Mouse (Mus musculus) thymus, adult 2 months (tissue): ENCODE measurements around the gene Slc8a1.

Experiments used
- CTCF ChIP-seq: fragments of 200-500 bp; IDR thresholded peaks from 2 replicates; pipeline ENCODE4 v1.5.1; 2012; ENCODE audit warnings: mild to moderate bottlenecking, control low read depth, low read length, moderate library complexity, borderline replicate concordance; ENCODE audit not compliant: control insufficient read depth, poor library complexity, insufficient read depth; ENCODE audit errors: extremely low read depth
- POLR2A ChIP-seq: fragments of 200-500 bp; IDR thresholded peaks from 2 replicates; pipeline ENCODE4 v1.6.1; 2012; ENCODE audit warnings: mild to moderate bottlenecking, low read length, control low read depth, moderate library complexity; ENCODE audit not compliant: control insufficient read depth, poor library complexity, insufficient read depth; ENCODE audit errors: extremely low read depth

GRCm38 (mm10) chr17:81529849-81530248, 208.3 kb downstream of the Slc8a1 start:
- TF ChIP-seq CTCF, result no peak
- TF ChIP-seq POLR2A, result no peak
